Comparison of ENCODE assay signal across 22 mouse cellular contexts in the genomic region with DNA sequence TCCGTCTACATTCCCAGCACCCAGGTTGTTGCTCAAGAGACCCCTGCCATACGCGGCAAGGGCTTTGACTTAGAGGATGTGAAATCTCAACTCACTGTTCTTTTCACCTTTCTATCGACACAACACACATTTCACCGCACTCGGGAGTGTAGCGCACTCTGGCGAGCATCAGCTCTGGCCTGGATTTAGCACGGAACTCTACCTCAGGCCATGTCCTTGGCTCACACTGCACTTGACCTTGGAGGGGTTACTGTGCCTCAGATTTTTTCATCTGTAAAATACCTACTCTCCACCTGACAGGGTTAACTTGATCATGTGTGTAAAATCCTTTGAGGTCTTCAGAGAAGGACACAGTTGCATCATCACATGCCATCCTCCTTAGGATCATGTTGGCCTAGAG.
"Had no signal": no experiment of that assay in that cellular context is flagged by ENCODE, and none has a peak within 500 bp of the region (broad histone marks: within the 10 kb centered on the region; RNA-seq: fewer than 3 reads in every experiment).

No protein-coding gene starts in this region.

- H3K27me3 ChIP-seq: heart, embryonic 13.5 days; heart, embryonic 15.5 days; hindbrain, embryonic 13.5 days; hindbrain, embryonic 15.5 days; limb, embryonic 13.5 days; limb, embryonic 15.5 days; liver, embryonic 12.5 days had no signal

- H3K9me3 ChIP-seq: heart, embryonic 13.5 days; heart, embryonic 15.5 days; hindbrain, embryonic 13.5 days; hindbrain, embryonic 15.5 days; limb, embryonic 13.5 days; limb, embryonic 15.5 days; liver, embryonic 12.5 days had no signal

- H3K4me2 ChIP-seq: heart, embryonic 13.5 days; heart, embryonic 15.5 days; hindbrain, embryonic 13.5 days; hindbrain, embryonic 15.5 days; limb, embryonic 13.5 days; limb, embryonic 15.5 days; liver, embryonic 12.5 days had no signal

- H3K4me1 ChIP-seq: hindbrain, embryonic 13.5 days; hindbrain, embryonic 15.5 days had no signal

- H3K4me3 ChIP-seq: heart, embryonic 13.5 days; heart, embryonic 15.5 days; hindbrain, embryonic 13.5 days; hindbrain, embryonic 15.5 days; limb, embryonic 13.5 days; limb, embryonic 15.5 days; liver, embryonic 12.5 days had no signal

- DNase-seq: forebrain, postnatal 0 days; gastrocnemius, postnatal 14 days; gastrocnemius, postnatal 36 days; heart, adult 18-20 months; heart, postnatal 14 days; heart, postnatal 36 days; kidney, adult 18-20 months; kidney, adult 9 months; kidney, postnatal 10 days; layer of hippocampus, adult 9-11 months; layer of hippocampus, postnatal 36 days; left cerebral cortex, postnatal 4 days had no signal

- ATAC-seq: forebrain, postnatal 0 days; hindbrain, postnatal 0 days; intestine, embryonic 16.5 days; liver, embryonic 12.5 days had no signal

- H3K9ac ChIP-seq: forebrain, postnatal 0 days; heart, embryonic 13.5 days; heart, embryonic 15.5 days; hindbrain, embryonic 13.5 days; hindbrain, embryonic 15.5 days; limb, embryonic 13.5 days; limb, embryonic 15.5 days; liver, embryonic 12.5 days; liver, embryonic 14.5 days had no signal

- H3K27ac ChIP-seq: heart, embryonic 13.5 days; heart, embryonic 15.5 days; hindbrain, embryonic 13.5 days; hindbrain, embryonic 15.5 days; hindbrain, postnatal 0 days; limb, embryonic 13.5 days; limb, embryonic 15.5 days; liver, embryonic 12.5 days; liver, embryonic 14.5 days had no signal
